Mouse (Mus musculus) myocyte (in vitro differentiated cells): ENCODE measurements at regions not wholly inside any gene's neighbourhood (a gene's known extent, or its start where the extent isn't known, plus 50 kb on each side); places are given as distances from the start of the nearest gene placed in this dataset.

Source experiments
- MAX ChIP-seq: IDR thresholded peaks from one replicate; pipeline ENCODE4 v1.6.1; 2011; ENCODE audit warnings: low read depth, mild to moderate bottlenecking, control low read depth
- MYOD1 ChIP-seq, 3 experiments: IDR thresholded peaks; one replicate each; pipeline ENCODE4 v1.6.1; 2011; ENCODE audit warnings: control low read depth in 2 of 3, low read depth in 2 of 3, mild to moderate bottlenecking in 2 of 3, moderate library complexity in 1 of 3; ENCODE audit not compliant: insufficient read length in 2 of 3, control insufficient read depth in 1 of 3
- POLR2AphosphoS2 ChIP-seq: IDR thresholded peaks from one replicate; pipeline ENCODE4 v1.6.1; 2011; ENCODE audit warnings: low read depth, control low read depth; ENCODE audit not compliant: insufficient read length
- SRF ChIP-seq: IDR thresholded peaks from one replicate; pipeline ENCODE4 v1.6.1; 2011; ENCODE audit warnings: low read depth; ENCODE audit not compliant: control insufficient read depth, insufficient read length

DNA sequence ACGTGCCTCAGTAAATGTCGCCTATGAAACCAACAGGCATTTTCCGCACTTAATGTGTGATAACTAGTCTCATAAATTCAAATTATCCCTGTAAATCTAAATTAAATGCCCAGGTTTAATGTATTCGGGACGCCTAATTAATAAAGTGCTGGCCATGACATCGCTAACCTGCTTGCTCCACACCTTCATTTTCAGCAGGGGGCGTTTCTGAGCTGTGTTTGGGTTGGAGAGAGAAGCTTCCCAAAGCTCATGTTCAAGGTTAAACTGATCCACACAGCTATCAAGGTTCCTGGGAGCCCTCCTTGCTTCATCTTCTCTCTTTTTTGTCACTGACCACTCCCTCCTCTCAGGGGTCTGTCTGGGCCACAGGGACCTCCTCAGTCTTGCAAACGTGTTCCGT, 359.2 kb downstream of the Ptpru start:
- TF ChIP-seq MYOD1 (IDR thresholded peaks at IDR 0.05; ENCODE audit: control insufficient read depth in 1 of 3, insufficient read length in 2 of 3, low read depth in 2 of 3) (no peak), POLR2AphosphoS2 (no peak), SRF (no peak), MAX (no peak)
